Mouse (Mus musculus) left cerebral cortex, postnatal 25 days (tissue): ENCODE measurements around the gene B4galt2. TPM values are rescaled to one million over a fixed set of nuclear protein-coding genes. Genes with fewer than 3 reads are reported as not detected.

ENCODE experiments used
- total RNA-seq, 2 experiments: library from RNA; stranded (reverse); gene quantifications; 2 replicates each; pipeline ENCODE4 v1.2.3; 2021

Gene B4galt2
- total RNA-seq, 2 experiments from 2014 or later = 107 to 116 TPM

Other genes starting within 250 kb of the B4galt2 start
- 10 to 100 TPM; 33.1 to 35.2 TPM for gene Dmap1, start 201.2 kb downstream of the B4galt2 start, total RNA-seq
- gene Gm12845, start 159.1 kb downstream of the B4galt2 start, total RNA-seq = not detected
- gene Klf17, start 117.8 kb downstream of the B4galt2 start, total RNA-seq = not detected
- gene Slc6a9, start 49.0 kb downstream of the B4galt2 start, total RNA-seq = 10 to 100 TPM; 31.7 to 40.9 TPM
- 1 to 10 TPM; 1.3 to 1.4 TPM for gene Ccdc24, start 10.9 kb downstream of the B4galt2 start, total RNA-seq
- 100 to 1,000 TPM; 460 to 484 TPM for gene Atp6v0b, start 3.8 kb upstream of the B4galt2 start, total RNA-seq
- gene Dph2, start 8.5 kb upstream of the B4galt2 start, total RNA-seq = 10 to 100 TPM in 1 of 2 experiments, 1 to 10 TPM in 1; 9.6 to 10.5 TPM
- 100 to 1,000 TPM; 108 to 116 TPM for gene Ipo13, start 31.5 kb upstream of the B4galt2 start, total RNA-seq
- gene Artn, start 46.3 kb upstream of the B4galt2 start, total RNA-seq = 1 to 10 TPM; 2.3 to 2.6 TPM